Mouse (Mus musculus): Measurements from ENCODE around the gene Limch1.

Limch1 gene

DNA sequence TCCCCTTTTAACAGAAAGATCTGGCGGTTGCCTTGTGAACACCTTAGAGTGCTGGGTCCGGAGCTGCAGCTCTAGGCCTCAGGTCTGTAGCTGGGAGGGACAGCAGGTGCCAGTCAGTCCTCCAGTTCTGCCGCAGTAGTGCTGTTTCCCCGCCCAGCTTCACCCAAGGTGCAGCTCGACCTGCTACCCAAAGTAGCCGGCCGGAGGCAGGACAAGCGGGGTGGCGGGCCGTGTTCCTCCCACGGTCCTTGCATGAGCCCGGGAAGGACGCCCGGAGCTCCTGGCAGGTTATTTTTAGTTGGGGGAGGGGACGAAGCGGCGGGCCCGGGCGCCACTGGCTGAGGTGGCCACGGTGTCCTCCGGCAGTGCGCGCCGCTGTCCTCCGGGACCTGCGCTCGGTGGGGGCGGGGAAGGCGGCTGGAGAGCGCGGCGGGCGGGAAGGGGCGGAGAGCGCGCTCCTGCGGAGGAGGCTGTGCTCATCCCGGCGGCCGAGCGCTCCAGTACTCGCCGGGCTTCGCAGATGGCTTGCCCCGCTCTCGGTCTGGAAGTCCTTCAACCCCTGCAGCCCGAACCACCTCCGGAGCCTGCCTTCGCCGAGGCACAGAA, at the start of gene Limch1:
TSS of gene Limch1 (plus strand) at position 438 of the 606 bp plus-strand sequence.
- Histone ChIP-seq H3K36me3 (ENCODE audit: insufficient read depth, low read length) (no peaks in the 10 kb centered on the region), H3K4me3 (replicated peaks; ENCODE audit: low read length) (peak within 1 kb of the TSS; percentile 84), H3K27me3 (ENCODE audit: insufficient read depth, low read length) (peaks cover 61% of the 10 kb centered on the region), H3K4me1 (replicated peaks; ENCODE audit: low read depth, low read length) (peaks cover 26% of the 10 kb centered on the region), H3K9me3 (ENCODE audit: low read length) (0 out of 2 replicates have a peak, but pooled peaks cover 4% of the 10 kb centered on the region)
- TF ChIP-seq POU5F1 (IDR thresholded peaks at IDR 0.05; ENCODE audit: borderline replicate concordance, low read length) (no peak), NANOG (IDR thresholded peaks at IDR 0.05; ENCODE audit: borderline replicate concordance, low read length) (no peak), CTCF (conservative IDR thresholded peaks at IDR 0.05; ENCODE audit: low read length) (no peak)

DNA sequence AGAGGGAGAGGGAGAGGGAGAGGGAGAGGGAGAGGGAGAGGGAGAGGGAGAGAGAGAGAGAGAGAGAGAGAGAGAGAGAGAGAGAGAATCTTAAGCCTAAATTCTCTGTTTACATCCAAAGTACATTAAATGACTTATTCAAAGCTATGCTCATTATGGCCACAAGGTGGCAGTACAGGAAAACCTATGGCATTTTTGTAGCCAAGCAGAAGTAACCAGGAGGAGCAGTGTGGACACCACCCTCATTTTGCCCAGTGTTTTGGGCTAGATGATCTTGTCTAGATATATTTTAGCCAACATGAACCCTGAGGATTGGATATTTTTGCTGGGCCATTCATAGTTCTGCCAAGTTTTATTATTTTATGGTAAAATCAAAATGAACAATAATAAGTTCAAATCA, 48.5 kb upstream of the Limch1 start:
- Histone ChIP-seq H3K4me1 (replicated peaks; ENCODE audit: low read depth, low read length) (no peaks in the 10 kb centered on the region), H3K9me3 (ENCODE audit: low read length) (no peaks in the 10 kb centered on the region), H3K4me3 (replicated peaks; ENCODE audit: low read length) (no peak overlapping the region), H3K27me3 (ENCODE audit: insufficient read depth, low read length) (no peaks in the 10 kb centered on the region), H3K36me3 (ENCODE audit: insufficient read depth, low read length) (no peaks in the 10 kb centered on the region)
- TF ChIP-seq NANOG (IDR thresholded peaks at IDR 0.05; ENCODE audit: borderline replicate concordance, low read length) = no peak
- peak; percentile 30 for TF ChIP-seq CTCF (conservative IDR thresholded peaks at IDR 0.05; ENCODE audit: low read length)
- no peak for TF ChIP-seq POU5F1 (IDR thresholded peaks at IDR 0.05; ENCODE audit: borderline replicate concordance, low read length)

DNA sequence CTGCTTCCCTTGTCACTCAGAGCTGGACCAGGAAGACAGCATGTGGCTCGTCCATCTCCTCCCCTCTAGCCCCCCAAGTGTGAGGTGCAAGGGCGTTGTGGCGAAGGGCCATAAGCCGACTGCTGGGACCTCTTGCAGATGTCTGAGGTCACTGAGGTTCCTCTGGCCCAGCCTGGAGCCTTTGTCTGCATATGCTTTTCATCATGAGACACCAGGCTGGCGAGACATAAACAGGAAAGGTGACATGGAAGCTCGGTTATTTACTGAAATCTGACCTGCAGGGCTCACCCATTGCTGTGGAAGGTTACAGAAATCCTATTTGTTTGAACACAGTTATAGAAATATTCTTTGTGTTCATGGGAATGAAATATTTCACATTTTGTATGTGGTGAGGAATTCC, 45.7 kb upstream of the Limch1 start:
- Histone ChIP-seq H3K4me1 (replicated peaks; ENCODE audit: low read depth, low read length) (peaks cover 10% of the 10 kb centered on the region), H3K4me3 (replicated peaks; ENCODE audit: low read length) (no peak overlapping the region), H3K36me3 (ENCODE audit: insufficient read depth, low read length) (no peaks in the 10 kb centered on the region), H3K9me3 (ENCODE audit: low read length) (no peaks in the 10 kb centered on the region), H3K27me3 (ENCODE audit: insufficient read depth, low read length) (no peaks in the 10 kb centered on the region)
- TF ChIP-seq POU5F1 (IDR thresholded peaks at IDR 0.05; ENCODE audit: borderline replicate concordance, low read length) (no peak), NANOG (IDR thresholded peaks at IDR 0.05; ENCODE audit: borderline replicate concordance, low read length) (no peak), CTCF (conservative IDR thresholded peaks at IDR 0.05; ENCODE audit: low read length) (no peak)

DNA sequence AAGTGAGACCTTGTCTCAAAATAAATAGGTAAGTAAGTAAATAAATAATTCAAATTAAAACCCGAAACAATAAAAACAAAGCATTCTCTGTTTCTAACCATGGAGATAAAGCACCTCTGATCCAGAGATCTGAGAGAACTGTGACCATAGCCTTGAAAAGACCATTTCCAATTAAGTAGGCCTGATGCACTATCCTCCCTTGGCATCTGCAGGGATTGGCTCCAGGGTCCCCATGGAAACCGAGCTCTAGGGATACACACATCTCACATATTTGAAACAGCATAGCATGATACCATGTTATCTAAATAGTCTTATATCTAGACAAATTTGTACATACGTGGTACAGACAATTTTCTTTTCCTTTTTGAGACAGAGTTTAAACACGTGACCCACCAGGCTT, 43.7 kb upstream of the Limch1 start:
- no peak overlapping the region for H3K4me3 ChIP-seq (replicated peaks; ENCODE audit: low read length)

DNA sequence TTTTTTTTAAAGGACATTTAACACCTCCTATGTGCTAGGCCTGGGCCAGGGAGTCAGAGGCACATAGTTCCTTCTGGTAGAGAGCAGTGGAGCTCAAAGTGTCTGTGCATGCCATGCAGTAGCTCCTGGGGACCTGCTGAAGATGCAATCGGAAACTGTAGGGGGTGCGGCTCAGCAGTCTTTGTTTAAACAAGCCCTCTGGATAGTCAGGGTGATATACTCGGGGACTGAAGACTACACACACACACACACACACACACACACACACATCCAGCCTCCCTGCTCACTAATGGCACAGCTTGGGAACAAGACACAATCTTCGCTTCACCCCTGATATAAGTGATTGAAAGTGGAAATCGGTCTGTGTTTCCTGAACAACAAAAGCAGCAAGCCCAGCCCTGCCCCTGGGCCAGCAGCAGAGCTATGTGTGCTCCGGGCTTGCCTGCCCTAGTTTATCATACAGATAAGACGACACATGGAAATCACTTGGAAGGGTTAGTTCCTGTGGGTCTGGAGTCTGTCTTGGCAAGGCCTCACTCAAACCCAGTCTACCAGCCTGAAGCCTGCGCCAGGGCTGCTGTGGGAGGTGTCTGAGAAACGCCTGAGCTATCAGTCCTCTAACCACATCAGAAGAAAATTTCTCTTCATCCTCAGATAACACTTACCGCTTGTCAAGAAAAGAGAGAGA, 42.2 kb upstream of the Limch1 start:
- H3K27me3 ChIP-seq (ENCODE audit: insufficient read depth, low read length) = no peaks in the 10 kb centered on the region
- TF ChIP-seq POU5F1 (IDR thresholded peaks at IDR 0.05; ENCODE audit: borderline replicate concordance, low read length) = no peak
- TF ChIP-seq CTCF (conservative IDR thresholded peaks at IDR 0.05; ENCODE audit: low read length) = no peak
- TF ChIP-seq NANOG (IDR thresholded peaks at IDR 0.05; ENCODE audit: borderline replicate concordance, low read length) = no peak
- H3K36me3 ChIP-seq (ENCODE audit: insufficient read depth, low read length) = no peaks in the 10 kb centered on the region
- no peaks in the 10 kb centered on the region for H3K9me3 ChIP-seq (ENCODE audit: low read length)
- no peak overlapping the region for H3K4me3 ChIP-seq (replicated peaks; ENCODE audit: low read length)
- peaks cover 10% of the 10 kb centered on the region for H3K4me1 ChIP-seq (replicated peaks; ENCODE audit: low read depth, low read length)

More for the DNA sequence above, 43.7 kb upstream of the Limch1 start:
- Histone ChIP-seq H3K36me3 (ENCODE audit: insufficient read depth, low read length) (no peaks in the 10 kb centered on the region), H3K27me3 (ENCODE audit: insufficient read depth, low read length) (no peaks in the 10 kb centered on the region), H3K9me3 (ENCODE audit: low read length) (no peaks in the 10 kb centered on the region), H3K4me1 (replicated peaks; ENCODE audit: low read depth, low read length) (peaks cover 10% of the 10 kb centered on the region)
- TF ChIP-seq POU5F1 (IDR thresholded peaks at IDR 0.05; ENCODE audit: borderline replicate concordance, low read length) (no peak), CTCF (conservative IDR thresholded peaks at IDR 0.05; ENCODE audit: low read length) (no peak), NANOG (IDR thresholded peaks at IDR 0.05; ENCODE audit: borderline replicate concordance, low read length) (no peak)

DNA sequence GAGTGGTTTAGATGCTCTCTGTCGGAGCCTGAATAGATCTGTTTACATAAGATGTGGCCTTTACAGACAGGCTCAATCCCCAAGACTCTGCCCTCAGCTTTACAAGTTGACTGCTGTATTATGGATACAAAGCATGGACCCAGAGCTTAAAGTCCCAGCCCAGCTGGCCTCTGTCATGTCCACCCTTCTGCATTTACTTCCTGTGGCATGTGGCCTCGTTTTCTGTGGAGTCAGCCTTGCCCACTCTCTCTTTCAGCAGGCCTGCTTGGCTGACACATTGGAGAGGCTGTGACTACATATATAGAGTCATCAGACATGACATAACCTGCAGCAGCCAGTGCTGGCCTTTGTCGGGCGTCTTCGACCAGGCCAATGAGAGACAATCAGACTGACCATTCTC, 37.8 kb upstream of the Limch1 start:
- H3K9me3 ChIP-seq (ENCODE audit: low read length) = no peaks in the 10 kb centered on the region
- no peak overlapping the region for H3K4me3 ChIP-seq (replicated peaks; ENCODE audit: low read length)
- no peak for TF ChIP-seq NANOG (IDR thresholded peaks at IDR 0.05; ENCODE audit: borderline replicate concordance, low read length)
- TF ChIP-seq CTCF (conservative IDR thresholded peaks at IDR 0.05; ENCODE audit: low read length) = no peak
- TF ChIP-seq POU5F1 (IDR thresholded peaks at IDR 0.05; ENCODE audit: borderline replicate concordance, low read length) = no peak
- peaks cover under 1% of the 10 kb centered on the region for H3K27me3 ChIP-seq (ENCODE audit: insufficient read depth, low read length)
- H3K36me3 ChIP-seq (ENCODE audit: insufficient read depth, low read length) = no peaks in the 10 kb centered on the region
- H3K4me1 ChIP-seq (replicated peaks; ENCODE audit: low read depth, low read length) = peaks cover 11% of the 10 kb centered on the region

DNA sequence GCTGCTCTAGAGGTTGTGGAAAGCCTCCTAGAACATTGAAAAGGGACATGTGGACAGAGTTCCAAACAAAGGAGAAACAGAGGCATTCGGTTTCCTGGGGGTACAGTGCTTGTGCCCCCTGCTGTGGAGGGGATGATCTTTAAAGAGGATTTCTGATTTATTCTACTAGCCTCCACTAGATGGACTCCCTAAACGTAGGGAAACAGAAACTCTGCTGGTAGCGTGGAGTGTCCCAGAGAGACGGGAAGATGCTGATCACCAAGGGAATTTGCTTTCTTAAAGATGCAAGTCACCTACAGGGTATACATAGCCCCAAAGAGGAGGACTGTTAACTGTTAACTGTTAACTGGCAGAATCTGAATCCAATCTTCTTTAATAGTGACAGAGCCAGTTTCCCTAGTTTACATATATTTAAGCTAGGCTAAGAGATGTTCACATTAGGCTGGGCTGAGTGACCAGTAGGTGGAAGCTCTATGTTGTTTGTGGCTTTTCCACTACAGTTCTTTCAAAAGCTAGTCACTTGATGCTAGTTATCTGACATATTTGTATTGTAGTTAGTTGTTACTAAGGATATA, 35.1 kb upstream of the Limch1 start:
- Histone ChIP-seq H3K4me1 (replicated peaks; ENCODE audit: low read depth, low read length) (peaks cover 15% of the 10 kb centered on the region; the same call in 1 of the 2 replicates), H3K9me3 (ENCODE audit: low read length) (no peaks in the 10 kb centered on the region), H3K36me3 (ENCODE audit: insufficient read depth, low read length) (no peaks in the 10 kb centered on the region), H3K4me3 (replicated peaks; ENCODE audit: low read length) (no peak overlapping the region), H3K27me3 (ENCODE audit: insufficient read depth, low read length) (peaks cover 3% of the 10 kb centered on the region)
- TF ChIP-seq POU5F1 (IDR thresholded peaks at IDR 0.05; ENCODE audit: borderline replicate concordance, low read length) (no peak), NANOG (IDR thresholded peaks at IDR 0.05; ENCODE audit: borderline replicate concordance, low read length) (no peak), CTCF (conservative IDR thresholded peaks at IDR 0.05; ENCODE audit: low read length) (no peak)

DNA sequence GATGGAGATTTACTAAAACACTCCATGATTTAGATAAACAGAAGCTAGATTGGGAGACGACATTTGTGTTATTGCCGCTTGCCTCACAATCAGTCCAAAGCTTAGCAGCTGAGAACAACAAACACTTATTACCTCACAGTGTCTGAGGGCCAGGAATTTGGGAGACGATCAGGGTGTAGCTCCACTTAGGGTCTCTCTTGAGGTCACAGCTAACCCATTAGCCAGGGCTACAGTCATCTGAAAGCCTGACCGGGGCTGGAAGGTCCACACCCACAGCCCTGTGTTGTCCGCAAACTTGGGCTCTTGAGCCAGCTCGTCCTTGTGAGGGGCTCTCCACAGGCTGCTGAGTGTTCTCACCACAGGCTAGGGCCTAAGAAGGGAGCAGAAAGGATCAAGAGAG, 32.8 kb upstream of the Limch1 start:
- H3K27me3 ChIP-seq (ENCODE audit: insufficient read depth, low read length) = peaks cover 3% of the 10 kb centered on the region
- no peaks in the 10 kb centered on the region for H3K9me3 ChIP-seq (ENCODE audit: low read length)
- H3K4me3 ChIP-seq (replicated peaks; ENCODE audit: low read length) = no peak overlapping the region
- H3K36me3 ChIP-seq (ENCODE audit: insufficient read depth, low read length) = no peaks in the 10 kb centered on the region
- H3K4me1 ChIP-seq (replicated peaks; ENCODE audit: low read depth, low read length) = peaks cover 20% of the 10 kb centered on the region; the same call in 1 of the 2 replicates
- TF ChIP-seq CTCF (conservative IDR thresholded peaks at IDR 0.05; ENCODE audit: low read length) = no peak
- no peak for TF ChIP-seq POU5F1 (IDR thresholded peaks at IDR 0.05; ENCODE audit: borderline replicate concordance, low read length)
